Mouse (Mus musculus) G1E (cell line): ENCODE measurements around the gene Ftsj1. TPM values are rescaled to one million over a fixed set of nuclear protein-coding genes. Genes with fewer than 3 reads are reported as not detected.
A peak's percentile ranks its signal among the peaks of the same experiment; 100 is the strongest.

Source experiments
- ATAC-seq: 2 replicates; pipeline ENCODE4 v1.8.0; 2016; ENCODE audit warnings: mild to moderate bottlenecking; ENCODE audit not compliant: insufficient number of reproducible peaks, poor library complexity, low FRiP score, severe bottlenecking; ENCODE audit errors: extremely low read depth
- DNase-seq: peaks from one replicate; pipeline ENCODE4 v3.0.0; 2012; ENCODE audit warnings: low spot score
- H3K27me3 ChIP-seq: 2 replicates; pipeline ENCODE4 v1.6.1; 2012; ENCODE audit warnings: mild to moderate bottlenecking, low read length, inconsistent platforms; ENCODE audit not compliant: insufficient read depth
- H3K36me3 ChIP-seq: replicated peaks from 2 replicates; pipeline ENCODE3; 2012; ENCODE audit warnings: mild to moderate bottlenecking, inconsistent platforms
- H3K4me1 ChIP-seq: 2 replicates; pipeline ENCODE4 v1.6.1; 2012; ENCODE audit warnings: low read depth, low read length, inconsistent platforms, mixed read lengths; ENCODE audit not compliant: insufficient read depth
- H3K4me3 ChIP-seq: 2 replicates; pipeline ENCODE4 v1.5.1; 2012; ENCODE audit warnings: low read depth, mild to moderate bottlenecking, inconsistent platforms, low read length, moderate library complexity, mixed read lengths
- H3K9me3 ChIP-seq: replicated peaks from 2 replicates; pipeline ENCODE4 v1.6.1; 2012; ENCODE audit warnings: inconsistent platforms
- CTCF ChIP-seq: IDR thresholded peaks from 2 replicates; pipeline ENCODE4 v1.5.1; 2012; ENCODE audit warnings: low read depth, low read length, inconsistent platforms, mixed read lengths
- GATA1 ChIP-seq: IDR thresholded peaks from 2 replicates; pipeline ENCODE4 v1.6.1; 2012; ENCODE audit warnings: borderline replicate concordance, low read length, inconsistent platforms, mixed read lengths
- GATA2 ChIP-seq: IDR thresholded peaks from 2 replicates; pipeline ENCODE4 v1.6.1; 2012; ENCODE audit warnings: low read depth, low read length, inconsistent platforms, borderline replicate concordance
- POLR2AphosphoS5 ChIP-seq: IDR thresholded peaks from 2 replicates; pipeline ENCODE4 v1.6.1; 2012; ENCODE audit warnings: low read depth, low read length, inconsistent platforms; ENCODE audit not compliant: insufficient replicate concordance
- TAL1 ChIP-seq: conservative IDR thresholded peaks from 2 replicates; pipeline ENCODE4 v1.6.1; 2012; ENCODE audit warnings: low read depth, low read length, inconsistent platforms, mixed read lengths
- polyA plus RNA-seq: library from polyadenylated mRNA; stranded (reverse); fragments of >175 nt; gene quantifications from 2 replicates; pipeline ENCODE4 v1.2.3, GENCODE M21; 2012
- total RNA-seq, 2 experiments: library from RNA; stranded (forward) in 1 of 2; stranded (reverse) in 1 of 2; fragments of 200-1000 nt in 1 of 2; fragments of >200 nt in 1 of 2; fragmentation: Nextera tagmentation in 1 of 2; gene quantifications; 2 replicates each; pipeline ENCODE4 v1.2.3; 2014 to 2017

Ftsj1 gene
- total and polyA plus RNA-seq, 3 experiments, result 10.3 to 44.0 (median 16.1) TPM

DNA sequence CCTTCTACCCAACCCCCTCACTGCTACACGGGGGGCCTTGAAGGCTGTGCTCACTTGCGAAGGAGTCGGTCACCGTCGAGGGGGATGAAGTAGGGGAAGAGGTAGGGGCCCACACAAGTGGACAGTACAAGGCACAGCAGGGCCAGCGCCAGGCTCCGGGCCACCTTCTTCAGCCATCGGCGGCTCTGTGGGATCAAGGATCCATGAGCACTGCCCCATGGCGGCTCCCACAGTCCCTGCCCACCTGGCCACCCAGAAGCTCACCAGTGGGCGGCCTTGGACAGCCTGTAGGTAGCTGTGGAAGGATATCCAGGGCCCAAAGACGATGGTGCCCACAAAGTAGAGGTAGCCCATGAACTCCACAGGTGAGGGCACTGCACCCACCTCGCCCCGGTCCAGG lies 49.1 kb downstream of the Ftsj1 start:
- H3K4me3 ChIP-seq, result no peak overlapping the region
- DNase-seq (no peak), ATAC-seq (no peak)
- H3K9me3 ChIP-seq, result no peaks in the 10 kb centered on the region
- peaks cover 26% of the 10 kb centered on the region for H3K4me1 ChIP-seq
- no peaks in the 10 kb centered on the region for H3K36me3 ChIP-seq
- peaks cover 4% of the 10 kb centered on the region; the same call in 1 of the 2 replicates for H3K27me3 ChIP-seq
- no peak for TF ChIP-seq GATA1
- no peak for TF ChIP-seq TAL1
- TF ChIP-seq GATA2, result no peak
- TF ChIP-seq POLR2AphosphoS5, result no peak

DNA sequence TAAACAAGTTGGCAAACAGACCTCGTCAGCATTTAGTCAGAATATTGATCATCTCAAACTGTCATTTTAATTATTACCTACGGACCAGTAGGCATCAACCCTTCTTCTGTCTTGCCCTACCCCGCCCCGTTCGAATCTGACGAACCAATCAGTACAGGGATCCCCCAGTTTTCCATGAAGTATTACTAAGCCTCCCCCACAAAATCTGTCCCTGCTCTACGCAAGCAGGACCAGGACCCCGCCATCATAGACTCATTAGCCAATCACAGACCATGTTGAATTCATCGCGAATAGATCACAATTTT lies 58.8 kb downstream of the Ftsj1 start, which contains the start of gene Ebp:
TSS of gene Ebp (minus strand) at position 94 of the 305 bp plus-strand sequence.
- TF ChIP-seq GATA1, result no peak
- no peak for TF ChIP-seq TAL1
- TF ChIP-seq GATA2, result no peak
- TF ChIP-seq CTCF, result no peak
- no peak for TF ChIP-seq POLR2AphosphoS5
- Histone ChIP-seq H3K36me3 (peaks cover 6% of the 10 kb centered on the region), H3K4me3 (peak within 1 kb of the TSS; percentile 81), H3K4me1 (peaks cover 34% of the 10 kb centered on the region), H3K27me3 (no peaks in the 10 kb centered on the region), H3K9me3 (no peaks in the 10 kb centered on the region)
- ATAC-seq, result no peak
- peak; percentile 19 for DNase-seq

DNA sequence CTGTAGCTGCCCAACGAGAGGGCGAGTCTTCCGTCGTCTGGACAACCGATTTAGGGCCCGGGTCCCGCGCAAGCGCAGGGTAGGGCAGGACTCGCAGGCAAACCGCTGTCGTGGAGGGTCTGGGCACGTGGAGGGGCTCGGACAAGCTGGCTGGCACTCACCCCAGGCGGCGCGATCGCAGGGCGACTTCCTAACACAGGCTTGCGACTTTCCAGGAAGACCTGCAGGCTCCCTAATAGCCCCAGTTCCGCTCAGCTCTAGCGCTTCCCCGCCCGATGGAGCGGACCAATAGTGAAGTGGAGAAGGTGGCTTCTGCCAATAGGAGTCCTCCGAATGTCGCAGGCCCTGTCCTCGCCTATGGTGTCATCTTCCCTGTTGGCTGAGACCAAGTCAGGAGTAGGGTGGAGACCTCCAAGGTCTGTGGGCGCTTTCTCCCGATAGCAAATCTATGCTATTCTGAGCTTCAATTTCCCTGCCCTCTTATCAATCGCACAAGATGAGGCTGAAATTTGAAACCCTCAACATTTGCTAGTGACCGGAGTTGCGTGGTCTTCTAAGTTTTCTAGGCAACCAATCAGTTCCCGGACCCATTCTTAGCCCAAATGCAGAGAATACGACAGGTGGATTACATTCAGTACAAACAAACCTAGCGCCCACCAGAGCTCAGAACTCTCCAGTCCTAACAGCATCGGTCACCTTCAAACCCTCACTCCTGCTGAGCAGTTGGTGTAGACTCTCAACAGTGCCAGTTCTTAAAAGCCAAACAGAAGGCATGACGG lies 59.4 kb downstream of the Ftsj1 start:
- no peak for TF ChIP-seq GATA2
- TF ChIP-seq POLR2AphosphoS5, result no peak
- no peak for TF ChIP-seq CTCF
- TF ChIP-seq TAL1, result no peak
- TF ChIP-seq GATA1, result no peak
- Histone ChIP-seq H3K4me1 (peaks cover 28% of the 10 kb centered on the region), H3K4me3 (peak overlapping the region; percentile 81), H3K9me3 (no peaks in the 10 kb centered on the region), H3K27me3 (no peaks in the 10 kb centered on the region), H3K36me3 (peaks cover 11% of the 10 kb centered on the region)
- DNase-seq, result peak; percentile 87
- peak; percentile 98 for ATAC-seq

DNA sequence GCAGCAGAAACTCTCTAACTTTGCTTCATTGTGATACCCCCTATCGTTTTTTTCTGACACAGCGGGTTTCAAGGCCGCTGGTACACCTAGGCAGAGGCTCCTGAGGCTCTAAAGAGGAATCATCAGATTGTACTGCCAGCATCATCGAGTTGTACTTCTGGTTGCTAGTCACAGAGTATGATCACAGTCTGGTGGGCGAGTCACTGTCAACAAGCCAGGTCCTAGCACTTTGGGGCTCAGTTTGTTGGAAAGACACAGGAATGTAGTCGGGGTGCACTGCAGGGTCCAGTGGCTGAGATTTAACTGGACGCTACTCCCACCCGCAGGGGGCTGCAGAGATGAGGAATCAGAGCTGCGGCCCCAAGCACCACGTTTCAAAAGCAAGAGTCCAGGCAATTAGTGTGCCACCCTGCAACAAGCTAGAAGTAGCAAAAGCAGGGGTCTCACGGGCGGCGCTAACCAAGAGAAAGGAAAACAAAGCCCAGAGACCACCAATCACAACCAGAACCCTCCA lies 60.0 kb downstream of the Ftsj1 start:
- Histone ChIP-seq H3K27me3 (no peaks in the 10 kb centered on the region), H3K36me3 (peaks cover 17% of the 10 kb centered on the region), H3K4me3 (peak overlapping the region; percentile 81), H3K4me1 (peaks cover 24% of the 10 kb centered on the region), H3K9me3 (no peaks in the 10 kb centered on the region)
- no peak for ATAC-seq
- DNase-seq, result no peak
- TF ChIP-seq CTCF, result no peak
- TF ChIP-seq GATA1, result no peak
- TF ChIP-seq POLR2AphosphoS5, result no peak
- TF ChIP-seq TAL1, result no peak
- TF ChIP-seq GATA2, result no peak

Other genes with a start within 250 kb of the Ftsj1 start
- gene Glod5, start 233.9 kb downstream of the Ftsj1 start, total RNA-seq (2014; fragmentation: Nextera tagmentation), result not detected in 2 replicates
- not detected in 2 replicates for gene Glod5, start 233.9 kb downstream of the Ftsj1 start, total RNA-seq (2017)
- gene Glod5, start 233.9 kb downstream of the Ftsj1 start, polyA plus RNA-seq, result not detected in 2 replicates
- gene Suv39h1, start 177.6 kb downstream of the Ftsj1 start, total RNA-seq (2014; fragmentation: Nextera tagmentation), result 64.5 and 66.6 TPM in 2 replicates
- 69.7 and 70.5 TPM in 2 replicates for gene Suv39h1, start 177.6 kb downstream of the Ftsj1 start, total RNA-seq (2017)
- gene Suv39h1, start 177.6 kb downstream of the Ftsj1 start, polyA plus RNA-seq, result 15.0 and 23.6 TPM in 2 replicates
- gene Was, start 161.9 kb downstream of the Ftsj1 start, total RNA-seq (2014; fragmentation: Nextera tagmentation), result 86.1 and 101 TPM in 2 replicates
- gene Was, start 161.9 kb downstream of the Ftsj1 start, total RNA-seq (2017), result 99.6 and 105 TPM in 2 replicates
- 198 and 247 TPM in 2 replicates for gene Was, start 161.9 kb downstream of the Ftsj1 start, polyA plus RNA-seq
- gene Wdr13, start 119.5 kb downstream of the Ftsj1 start, total RNA-seq (2014; fragmentation: Nextera tagmentation), result 22.2 and 31.1 TPM in 2 replicates
- 24.6 and 27.6 TPM in 2 replicates for gene Wdr13, start 119.5 kb downstream of the Ftsj1 start, total RNA-seq (2017)
- gene Wdr13, start 119.5 kb downstream of the Ftsj1 start, polyA plus RNA-seq, result 30.1 and 34.3 TPM in 2 replicates
- 460 and 585 TPM in 2 replicates for gene Rbm3, start 106.5 kb downstream of the Ftsj1 start, total RNA-seq (2014; fragmentation: Nextera tagmentation)
- gene Rbm3, start 106.5 kb downstream of the Ftsj1 start, total RNA-seq (2017), result 1,150 and 1,311 TPM in 2 replicates
- gene Rbm3, start 106.5 kb downstream of the Ftsj1 start, polyA plus RNA-seq, result 125 and 248 TPM in 2 replicates
- 9.7 and 15.0 TPM in 2 replicates for gene Tbc1d25, start 76.2 kb downstream of the Ftsj1 start, total RNA-seq (2014; fragmentation: Nextera tagmentation)
- gene Tbc1d25, start 76.2 kb downstream of the Ftsj1 start, total RNA-seq (2017), result 6.3 and 6.5 TPM in 2 replicates
- gene Tbc1d25, start 76.2 kb downstream of the Ftsj1 start, polyA plus RNA-seq, result 3.5 and 4.4 TPM in 2 replicates
- 11.1 and 17.1 TPM in 2 replicates for gene Ebp, start 58.9 kb downstream of the Ftsj1 start, total RNA-seq (2014; fragmentation: Nextera tagmentation)
- 52.7 and 84.7 TPM in 2 replicates for gene Ebp, start 58.9 kb downstream of the Ftsj1 start, total RNA-seq (2017)
- gene Ebp, start 58.9 kb downstream of the Ftsj1 start, polyA plus RNA-seq, result 2.2 and 2.3 TPM in 2 replicates
- 4.6 and 5.5 TPM in 2 replicates for gene Porcn, start 45.9 kb downstream of the Ftsj1 start, total RNA-seq (2014; fragmentation: Nextera tagmentation)
- 0.22 and 0.81 TPM in 2 replicates for gene Porcn, start 45.9 kb downstream of the Ftsj1 start, total RNA-seq (2017)
- gene Porcn, start 45.9 kb downstream of the Ftsj1 start, polyA plus RNA-seq, result 2.6 and 2.7 TPM in 2 replicates
- 0.39 and 6.7 TPM in 2 replicates for gene Slc38a5, start 18.7 kb upstream of the Ftsj1 start, total RNA-seq (2014; fragmentation: Nextera tagmentation)
- not detected in 2 replicates for gene Slc38a5, start 18.7 kb upstream of the Ftsj1 start, total RNA-seq (2017)
- 0.10 and 0.32 TPM in 2 replicates for gene Slc38a5, start 18.7 kb upstream of the Ftsj1 start, polyA plus RNA-seq
- 0.87 TPM in 1 of 2 replicates, not detected in the other for gene Ssxb10, start 75.0 kb upstream of the Ftsj1 start, total RNA-seq (2014; fragmentation: Nextera tagmentation)
- not detected in 2 replicates for gene Ssxb10, start 75.0 kb upstream of the Ftsj1 start, total RNA-seq (2017)
- gene Ssxb10, start 75.0 kb upstream of the Ftsj1 start, polyA plus RNA-seq, result not detected in 2 replicates
- gene Ssxb9, start 114.6 kb upstream of the Ftsj1 start, total RNA-seq (2014; fragmentation: Nextera tagmentation), result not detected in 2 replicates
- gene Ssxb9, start 114.6 kb upstream of the Ftsj1 start, total RNA-seq (2017), result not detected in 2 replicates
- gene Ssxb9, start 114.6 kb upstream of the Ftsj1 start, polyA plus RNA-seq, result not detected in 2 replicates
- not detected in 2 replicates for gene Ssxb1, start 160.9 kb upstream of the Ftsj1 start, total RNA-seq (2014; fragmentation: Nextera tagmentation)
- not detected in 2 replicates for gene Ssxb1, start 160.9 kb upstream of the Ftsj1 start, total RNA-seq (2017)
- gene Ssxb1, start 160.9 kb upstream of the Ftsj1 start, polyA plus RNA-seq, result not detected in 2 replicates
- gene Ssxb2, start 209.3 kb upstream of the Ftsj1 start, total RNA-seq (2014; fragmentation: Nextera tagmentation), result not detected in 2 replicates
- not detected in 2 replicates for gene Ssxb2, start 209.3 kb upstream of the Ftsj1 start, total RNA-seq (2017)
- gene Ssxb2, start 209.3 kb upstream of the Ftsj1 start, polyA plus RNA-seq, result not detected in 2 replicates